Mouse (Mus musculus): ENCODE measurements around the gene Fndc3a.

DNA sequence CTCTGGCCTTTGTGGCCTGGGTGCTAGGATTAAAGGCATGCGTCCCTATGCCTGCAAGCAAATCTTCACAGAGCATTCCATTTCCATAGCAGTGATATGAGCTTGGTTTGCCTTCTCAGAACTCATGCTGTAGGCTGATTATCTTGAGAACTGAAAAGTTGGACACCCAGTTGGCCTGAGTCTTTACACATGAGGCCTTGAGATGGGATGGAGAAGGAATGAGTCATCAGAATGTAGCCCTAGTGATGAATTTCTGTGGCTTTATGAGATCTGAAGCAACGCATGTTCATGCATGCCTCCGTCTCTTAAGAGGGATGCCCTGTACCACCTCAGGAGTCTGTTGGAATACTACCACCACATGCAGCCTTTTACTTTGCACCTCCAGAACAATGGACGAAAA, 6.4 kb upstream of the Fndc3a start:
- no peak for TF ChIP-seq CTCF (IDR thresholded peaks at IDR 0.05; ENCODE audit: low read depth, low read length)
- no peak for TF ChIP-seq POLR2A (IDR thresholded peaks at IDR 0.05; ENCODE audit: extremely low read depth, insufficient read depth, low read length)
